Mouse (Mus musculus) c-Kit-positive CD71-positive TER-119-negative erythroid progenitor cells, embryonic 14.5 days (primary cell): Measurements from ENCODE around the gene Elk3.

Experiments used
- DNase-seq: peaks from one replicate; pipeline ENCODE4 v3.0.0-alpha.2; 2013; ENCODE audit warnings: low read depth

Gene Elk3

GRCm38 (mm10) chr10:93267509-93267908 lies 43.4 kb downstream of the Elk3 start:
- no peak for DNase-seq

GRCm38 (mm10) chr10:93266521-93266920 lies 44.4 kb downstream of the Elk3 start:
- no peak for DNase-seq

DNA sequence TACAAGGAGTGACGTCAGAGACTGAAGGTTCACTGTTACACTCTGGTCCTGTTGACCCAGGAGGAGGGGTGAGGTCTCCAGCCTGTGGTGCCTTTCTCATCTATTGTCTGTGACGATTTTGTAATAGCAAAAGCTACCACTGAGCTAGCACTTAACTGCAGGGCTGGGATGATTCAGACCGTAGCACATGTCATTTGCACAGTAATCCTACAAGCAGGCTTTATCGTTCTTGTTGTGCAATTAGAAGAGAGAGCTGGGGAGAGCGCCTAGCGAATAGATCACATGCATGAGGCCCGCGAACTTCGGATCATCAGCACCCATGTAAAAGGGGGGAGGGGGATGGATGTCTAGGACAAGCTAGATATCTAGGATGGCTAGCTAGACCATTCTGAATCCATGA lies 45.1 kb downstream of the Elk3 start:
- no peak for DNase-seq

DNA sequence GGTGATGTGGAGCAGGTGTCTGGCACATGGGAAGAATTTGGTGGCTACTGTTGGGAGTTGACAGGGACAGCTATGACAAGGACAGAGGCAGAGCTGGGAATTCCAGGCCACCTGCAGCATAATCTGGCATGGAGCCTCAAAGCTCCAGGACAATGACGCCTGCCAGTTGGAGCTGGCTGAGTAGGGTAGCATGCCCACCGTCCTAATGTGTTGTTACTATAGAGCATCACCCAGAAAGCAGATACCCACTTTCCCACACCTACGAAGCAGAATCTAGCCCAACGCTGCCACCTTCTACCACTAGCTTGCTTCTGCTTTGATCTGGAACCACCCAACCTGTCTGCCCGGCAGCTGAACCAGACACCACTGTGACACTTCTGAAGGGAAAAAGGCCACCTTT lies 46.9 kb downstream of the Elk3 start:
- no peak for DNase-seq

GRCm38 (mm10) chr10:93263431-93263830 lies 47.5 kb downstream of the Elk3 start:
- DNase-seq: no peak

DNA sequence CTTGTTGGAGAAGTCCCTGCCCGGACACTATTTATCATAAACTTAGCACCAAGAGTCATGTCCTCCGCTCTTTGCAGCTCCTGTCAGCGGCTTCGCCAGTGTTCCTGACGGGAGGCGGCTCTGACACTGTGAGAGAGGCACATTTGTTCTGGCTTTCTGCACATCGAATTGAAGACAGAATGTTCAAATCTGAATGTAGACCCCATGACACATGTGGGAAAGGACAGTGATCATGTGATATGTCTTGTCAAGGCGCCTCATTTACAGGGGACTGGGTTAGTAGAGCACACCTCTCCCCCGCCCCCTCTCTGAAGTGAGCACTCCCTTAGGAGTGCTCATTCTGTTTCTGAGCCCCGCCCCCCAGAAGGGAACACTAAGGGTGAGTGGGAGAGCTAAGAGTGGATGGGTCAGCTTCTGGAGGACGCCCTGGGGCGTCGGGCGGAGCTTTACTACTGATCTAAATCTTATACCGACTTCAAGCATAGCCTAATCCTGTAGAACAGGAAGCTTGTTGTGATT lies 48.9 kb downstream of the Elk3 start:
- no peak for DNase-seq

DNA sequence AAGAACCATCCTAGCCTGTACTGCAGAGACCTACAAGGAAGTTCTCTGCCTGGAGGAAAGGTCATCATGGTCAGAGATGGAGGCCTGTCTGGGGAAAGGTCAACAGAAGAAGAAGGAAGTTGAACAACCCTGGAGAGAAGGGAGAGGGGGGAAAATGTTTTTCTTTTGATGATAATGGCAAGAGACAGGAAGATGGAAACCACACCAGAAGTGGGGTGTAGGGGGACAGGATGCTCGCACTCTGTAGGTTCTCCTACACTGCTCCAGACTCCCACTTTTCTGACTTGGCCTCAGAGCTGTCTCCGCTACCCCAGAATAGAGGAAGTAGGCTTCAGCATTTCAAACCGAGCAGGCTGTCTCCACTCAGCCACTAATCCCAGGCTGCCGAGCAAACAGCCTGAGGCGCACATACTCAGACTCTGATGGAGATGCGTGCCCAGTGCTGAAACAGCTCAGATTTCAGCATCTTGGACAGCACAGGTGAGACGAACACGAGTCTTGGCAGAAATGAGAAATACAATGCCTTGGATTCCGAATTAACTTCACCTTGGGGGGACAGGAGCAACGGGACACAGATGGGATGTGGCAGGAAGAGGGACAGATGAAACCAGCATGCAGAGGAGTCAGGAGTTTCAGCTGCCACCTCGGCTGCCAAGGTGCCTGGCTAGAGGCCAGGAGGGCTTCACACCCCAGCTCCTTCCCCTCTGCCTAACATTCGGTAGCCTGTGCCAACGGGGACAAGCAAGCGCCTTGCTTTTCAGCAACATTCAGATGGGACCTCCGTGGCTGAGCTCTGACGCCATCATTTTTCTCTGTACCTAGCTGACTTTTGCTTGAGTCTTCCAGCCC lies 49.6 kb downstream of the Elk3 start:
- no peak for DNase-seq

DNA sequence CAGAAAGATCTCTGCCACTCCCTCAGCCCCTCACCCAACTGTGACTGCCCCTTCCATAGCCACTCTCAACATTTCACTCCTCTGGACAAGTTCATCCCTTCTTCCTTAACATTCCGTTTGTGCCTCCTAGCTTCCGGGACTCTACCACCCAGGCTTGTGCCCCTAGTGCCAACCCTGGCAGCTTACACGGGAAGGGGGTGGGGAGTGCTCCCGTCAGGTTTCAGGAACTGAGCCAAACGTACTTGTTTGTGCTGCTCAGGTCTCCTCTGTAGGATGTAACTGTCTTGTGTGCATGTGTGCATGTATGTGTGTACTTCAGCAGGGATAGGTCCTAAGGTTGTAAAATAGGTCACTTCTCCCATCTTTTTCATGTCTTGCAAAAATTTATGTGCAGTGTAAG lies 51.1 kb downstream of the Elk3 start:
- DNase-seq: no peak

- no peak for DNase-seq
Measured at GRCm38 (mm10) chr10:93255294-93255693, 55.6 kb downstream of the Elk3 start.

- DNase-seq: no peak
Measured at GRCm38 (mm10) chr10:93253156-93253555, 57.8 kb downstream of the Elk3 start.

DNA sequence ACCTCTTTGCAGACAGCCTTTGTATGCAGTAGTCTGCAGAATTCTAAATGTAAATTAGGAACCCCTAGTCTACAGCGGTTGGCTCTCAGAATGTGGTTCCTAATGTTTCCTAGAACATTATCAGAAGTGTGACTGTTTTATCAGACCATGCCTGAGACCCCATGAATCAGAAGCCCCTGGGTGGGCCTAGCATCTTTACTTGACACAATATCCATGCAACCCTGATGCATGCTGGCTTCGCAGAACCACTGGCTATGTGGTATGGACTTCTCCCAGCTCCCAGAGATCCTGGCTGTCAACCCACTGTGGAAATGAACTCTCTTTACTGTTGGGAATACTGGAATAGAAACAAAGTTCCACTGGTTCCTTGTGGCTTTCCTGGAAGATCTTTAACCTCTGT lies 58.3 kb downstream of the Elk3 start:
- DNase-seq: no peak

DNA sequence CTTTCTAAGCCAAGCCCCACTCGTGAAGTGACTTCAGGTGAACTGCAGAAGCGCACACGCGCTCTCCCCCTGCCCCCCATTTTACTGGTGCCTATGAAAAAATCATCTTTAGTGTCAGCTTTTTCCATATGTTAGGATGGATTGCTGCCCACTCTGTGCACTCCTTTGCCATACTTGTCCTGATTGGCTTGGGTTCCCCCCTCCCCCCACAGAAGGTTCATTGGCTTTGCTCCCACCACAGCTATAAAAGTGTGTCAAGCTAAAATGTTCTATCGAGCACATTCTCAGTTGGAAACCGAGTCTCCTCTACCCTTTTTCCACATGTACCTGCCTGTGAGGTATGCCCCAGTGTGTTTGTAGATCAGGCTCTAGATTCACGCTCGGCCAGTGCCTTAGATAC lies 59.5 kb downstream of the Elk3 start:
- no peak for DNase-seq

DNA sequence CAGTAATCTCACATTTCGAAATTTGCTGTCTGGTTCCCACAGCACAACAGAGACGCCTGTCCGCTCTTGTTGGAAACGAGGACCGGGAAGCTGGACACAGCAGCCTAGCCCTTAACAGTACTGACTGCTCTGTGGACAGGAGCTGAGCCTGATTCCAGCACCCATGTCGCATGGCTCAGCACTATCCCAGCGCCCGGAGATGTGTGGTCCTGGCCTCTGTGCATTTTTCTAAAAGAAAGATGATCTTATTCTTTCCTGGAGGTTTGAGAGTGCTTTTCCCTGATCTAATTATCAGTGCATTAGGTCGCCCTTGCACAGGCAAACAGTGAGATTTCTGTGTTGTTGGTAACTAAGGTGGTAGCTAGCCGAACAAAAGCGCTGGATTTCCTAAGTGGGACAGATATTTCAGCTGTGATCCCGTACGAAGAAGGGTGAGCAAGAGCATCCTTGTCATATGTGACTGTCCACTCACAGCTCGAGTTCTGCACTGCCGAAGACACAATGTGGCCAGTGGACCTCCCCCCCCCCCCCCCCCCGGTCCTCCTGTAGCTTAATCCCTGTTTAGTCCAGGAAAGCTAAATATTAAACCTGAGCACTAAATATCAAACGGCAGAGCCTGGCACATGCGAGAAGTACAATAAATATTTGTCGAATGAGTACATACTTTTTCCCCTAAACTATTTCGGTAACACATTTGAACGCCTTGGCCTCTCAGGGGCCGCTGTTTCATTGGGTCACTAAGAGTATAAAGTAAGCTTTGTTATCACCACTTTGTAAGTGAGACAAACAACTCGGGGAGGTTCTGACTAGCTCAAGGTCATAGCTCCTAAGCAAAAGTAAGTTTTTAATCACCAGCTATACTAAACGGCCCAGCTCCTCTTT lies 60.3 kb downstream of the Elk3 start:
- DNase-seq: no peak

DNA sequence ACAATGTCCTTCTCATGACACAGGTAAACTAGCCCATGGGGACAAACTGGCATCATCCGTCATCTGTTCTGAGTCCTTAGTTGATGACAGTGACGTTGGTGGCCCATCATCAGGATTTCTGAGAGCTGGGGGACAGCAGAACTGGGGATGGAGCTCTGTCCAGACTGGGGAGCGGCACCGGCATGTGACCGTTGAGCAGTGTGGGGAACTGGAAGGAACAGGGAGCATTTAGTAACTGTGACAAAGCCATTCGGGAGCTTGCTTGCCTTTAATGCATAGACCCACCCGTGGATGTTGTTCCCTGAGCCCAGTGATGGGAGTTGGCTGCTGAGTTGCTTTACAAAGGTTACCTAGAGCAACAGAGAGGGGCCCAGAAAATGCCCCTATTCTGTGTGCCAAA lies 61.0 kb downstream of the Elk3 start:
- no peak for DNase-seq

DNA sequence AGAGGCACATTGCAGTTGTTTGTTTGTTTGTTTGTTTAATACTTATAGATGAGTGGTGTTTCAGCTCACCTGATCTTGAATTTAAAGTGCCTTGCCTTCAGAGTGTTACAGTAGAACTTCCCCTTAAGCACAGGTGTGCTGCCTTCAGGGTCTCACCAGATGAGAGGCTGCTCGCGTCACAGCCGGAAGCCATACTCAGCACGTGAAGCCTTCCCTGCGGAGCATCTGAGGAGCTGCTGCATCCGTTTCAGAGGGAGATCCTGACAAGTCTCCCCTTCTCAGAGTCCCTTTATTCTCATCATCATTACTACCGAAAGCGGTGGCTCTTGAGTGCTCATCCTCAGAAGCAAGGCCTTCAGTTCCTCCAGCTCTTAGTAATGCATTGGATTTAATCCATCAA lies 62.5 kb downstream of the Elk3 start:
- no peak for DNase-seq

DNA sequence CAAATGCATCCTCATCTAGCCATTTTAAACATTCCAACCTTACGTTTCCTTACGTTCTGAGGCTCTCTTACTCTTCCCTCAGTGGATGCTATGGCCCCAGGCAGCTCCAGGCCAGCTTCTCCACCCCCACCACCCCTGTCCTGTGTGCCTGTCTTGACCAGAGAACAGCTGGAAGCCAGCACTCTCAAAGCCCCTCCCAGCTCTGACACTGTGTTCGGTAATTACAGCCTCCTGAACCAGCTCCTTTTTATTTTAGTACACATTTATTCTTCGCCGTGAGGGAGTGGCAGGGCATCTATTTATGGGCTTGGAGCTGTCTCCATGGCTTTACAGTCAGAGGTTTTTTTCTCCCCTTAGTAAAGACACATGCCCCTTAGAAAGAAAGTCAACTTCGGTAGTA lies 63.0 kb downstream of the Elk3 start:
- DNase-seq: no peak

DNA sequence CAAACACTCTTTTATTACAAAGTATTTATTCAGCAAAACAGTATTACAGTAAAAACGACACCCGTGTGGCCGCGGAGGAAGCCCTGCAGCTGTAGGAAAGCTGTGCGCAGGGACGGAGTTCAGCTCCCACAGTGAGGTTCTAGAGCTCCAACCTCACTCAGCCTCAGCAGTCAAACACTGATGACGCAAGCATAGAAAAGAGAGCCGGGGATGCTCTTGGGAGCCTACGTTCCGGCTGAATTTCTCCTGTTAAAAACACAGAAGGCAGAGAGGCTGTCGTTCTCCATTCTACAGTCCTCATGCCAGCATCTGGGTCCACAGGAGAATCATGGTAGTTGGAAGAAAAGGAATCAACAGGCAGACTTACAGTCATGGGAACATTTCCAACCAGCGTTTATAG lies 63.5 kb downstream of the Elk3 start:
- no peak for DNase-seq

DNA sequence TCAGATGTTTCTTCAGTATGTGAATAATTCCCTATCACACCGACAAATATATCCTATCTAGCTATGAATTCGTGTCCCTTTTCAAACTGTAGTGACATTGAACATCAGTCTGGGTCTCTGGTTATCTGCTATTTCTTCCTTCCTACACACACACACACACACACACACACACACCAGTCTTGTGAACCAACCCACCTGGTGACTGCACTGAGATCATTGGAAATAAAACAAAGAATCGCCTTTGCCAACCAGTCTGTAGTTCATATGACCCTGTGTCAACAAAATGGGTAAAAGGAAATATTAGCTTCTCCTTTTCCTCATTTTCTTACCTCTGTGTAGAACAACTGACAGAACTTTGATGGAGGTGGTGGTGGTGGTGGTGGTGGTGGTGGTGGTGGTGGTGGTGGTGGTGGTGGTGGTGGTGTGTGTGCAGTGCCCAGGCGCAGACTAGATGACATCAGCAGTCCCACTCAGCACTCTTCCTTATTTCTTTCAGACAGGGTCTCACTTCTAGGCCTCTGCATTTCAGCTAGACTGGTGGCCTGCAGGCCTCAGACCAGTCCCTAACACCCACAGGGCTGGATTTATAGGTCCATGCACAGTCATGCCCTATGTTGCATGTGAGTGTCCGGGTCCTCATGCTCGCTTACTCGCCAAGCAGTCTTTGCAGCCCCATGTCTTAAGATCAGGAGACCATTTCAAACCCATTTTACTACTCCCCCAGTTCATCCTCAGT lies 64.6 kb downstream of the Elk3 start:
- DNase-seq: no peak

DNA sequence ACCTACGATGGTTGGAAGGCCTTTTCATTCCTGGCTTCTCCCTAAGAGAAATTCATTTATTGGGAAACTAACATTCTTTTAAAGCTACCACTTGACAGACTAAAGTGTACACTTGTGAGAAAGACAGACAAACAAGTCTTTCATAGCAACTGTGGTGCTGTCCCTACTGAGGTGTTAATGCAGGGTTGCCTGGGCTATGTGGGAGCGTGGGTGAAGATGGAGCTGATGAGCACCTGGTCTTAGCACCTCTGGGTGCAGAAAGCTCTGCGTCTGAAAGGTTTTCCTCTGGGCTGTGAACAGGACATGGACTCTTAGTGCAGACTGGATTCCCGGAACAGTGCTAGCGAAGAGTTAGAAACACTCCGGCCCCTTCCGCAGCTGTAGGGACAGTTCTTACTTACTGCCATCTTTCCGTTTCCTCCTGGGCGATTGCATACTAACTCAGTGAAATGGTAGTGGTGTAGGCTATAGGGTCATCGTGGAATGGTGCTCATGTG lies 66.7 kb downstream of the Elk3 start:
- DNase-seq: no peak

DNA sequence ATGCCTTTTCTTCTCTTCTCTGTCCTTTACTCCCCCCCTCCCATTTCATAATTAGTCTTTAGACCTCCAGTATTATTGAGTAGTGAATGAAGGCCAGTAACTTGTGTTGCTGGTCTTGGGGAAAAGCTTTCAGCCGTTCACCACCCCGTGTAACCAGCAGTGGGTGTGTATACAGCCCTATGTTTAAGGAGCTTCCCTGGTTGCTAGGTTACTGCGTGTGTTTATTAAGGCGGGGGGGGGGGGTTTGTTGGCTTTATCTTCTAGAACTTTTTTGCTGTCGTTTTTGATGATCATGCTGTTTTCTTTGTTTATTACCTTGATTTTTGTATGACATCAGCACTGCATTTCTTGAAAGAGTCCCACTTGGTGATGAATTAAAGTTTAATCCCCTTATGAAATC lies 68.1 kb downstream of the Elk3 start:
- no peak for DNase-seq

- no peak for DNase-seq
Measured at GRCm38 (mm10) chr10:93242208-93242607, 68.7 kb downstream of the Elk3 start.

- DNase-seq: no peak
Measured at GRCm38 (mm10) chr10:93239201-93239806, 71.6 kb downstream of the Elk3 start.
